Mouse (Mus musculus) liver, postnatal 0 days (tissue): ENCODE data around the gene Lxn.

Source experiments
- CTCF ChIP-seq: sonication (generic); IDR thresholded peaks from 2 replicates; pipeline ENCODE4 v1.5.1; 2016; ENCODE audit warnings: antibody characterized with exemption, low read depth
- EP300 ChIP-seq: IDR thresholded peaks from 2 replicates; pipeline ENCODE4 v1.6.1; 2016; ENCODE audit warnings: antibody characterized with exemption, low read depth, mild to moderate bottlenecking

- TF ChIP-seq CTCF (no peak), EP300 (no peak)
These were observed 28.6 kb upstream of the Lxn start for GRCm38 (mm10) chr3:67492086-67492869.
